21 mouse cellular contexts compared by ENCODE assay signal in genomic region chr13:9340293-9340692, GRCm38 (mm10).
"Had no signal": no experiment of that assay in that cellular context is flagged by ENCODE, and none has a peak within 500 bp of the region (broad histone marks: within the 10 kb centered on the region; RNA-seq: fewer than 3 reads in every experiment).

No protein-coding gene starts in this region.

- DNase-seq: gastrocnemius, adult 2 months; gastrocnemius, postnatal 10 days; gastrocnemius, postnatal 25 days; heart, adult 18-20 months; heart, postnatal 10 days; kidney, adult 18-20 months; kidney, adult 8-10 months; kidney, postnatal 10 days; kidney, postnatal 25 days; layer of hippocampus, adult 9-11 months; layer of hippocampus, postnatal 36 days; left cerebral cortex, postnatal 4 days had no signal

- H3K4me2 ChIP-seq: heart, embryonic 12.5 days; hindbrain, embryonic 13.5 days; hindbrain, embryonic 15.5 days; limb, embryonic 13.5 days; limb, embryonic 15.5 days; liver, embryonic 12.5 days had no signal

- H3K9ac ChIP-seq: heart, embryonic 12.5 days; hindbrain, embryonic 13.5 days; hindbrain, embryonic 15.5 days; limb, embryonic 13.5 days; limb, embryonic 15.5 days; liver, embryonic 12.5 days; liver, embryonic 14.5 days had no signal

- H3K27me3 ChIP-seq: heart, embryonic 12.5 days; hindbrain, embryonic 13.5 days; hindbrain, embryonic 15.5 days; limb, embryonic 13.5 days; limb, embryonic 15.5 days; liver, embryonic 12.5 days had no signal

- ATAC-seq: hindbrain, postnatal 0 days; liver, embryonic 12.5 days had no signal

- H3K4me3 ChIP-seq: gastrocnemius, adult 2 months; heart, embryonic 10.5 days; heart, embryonic 12.5 days; hindbrain, embryonic 13.5 days; hindbrain, embryonic 15.5 days; limb, embryonic 13.5 days; limb, embryonic 15.5 days; liver, embryonic 12.5 days had no signal

- H3K9me3 ChIP-seq: heart, embryonic 10.5 days; heart, embryonic 12.5 days; hindbrain, embryonic 13.5 days; hindbrain, embryonic 15.5 days; limb, embryonic 13.5 days; limb, embryonic 15.5 days; liver, embryonic 12.5 days had no signal

- H3K36me3 ChIP-seq: heart, embryonic 10.5 days; heart, embryonic 12.5 days; hindbrain, embryonic 13.5 days; hindbrain, embryonic 15.5 days; limb, embryonic 13.5 days; limb, embryonic 15.5 days; liver, embryonic 12.5 days had no signal

- H3K4me1 ChIP-seq: heart, embryonic 10.5 days; heart, embryonic 12.5 days; hindbrain, embryonic 13.5 days; hindbrain, embryonic 15.5 days; limb, embryonic 13.5 days; limb, embryonic 15.5 days; liver, embryonic 12.5 days had no signal

- H3K27ac ChIP-seq: gastrocnemius, adult 2 months; heart, embryonic 10.5 days; hindbrain, embryonic 13.5 days; hindbrain, embryonic 15.5 days; hindbrain, postnatal 0 days; limb, embryonic 13.5 days; limb, embryonic 15.5 days; liver, embryonic 12.5 days; liver, embryonic 14.5 days had no signal
